Mouse (Mus musculus): ENCODE results near the gene 9630041A04Rik. TPM values are rescaled to one million over a fixed set of nuclear protein-coding genes. Genes with fewer than 3 reads are reported as not detected.

The 9630041A04Rik gene
- total RNA-seq, 1 experiment = not detected

DNA sequence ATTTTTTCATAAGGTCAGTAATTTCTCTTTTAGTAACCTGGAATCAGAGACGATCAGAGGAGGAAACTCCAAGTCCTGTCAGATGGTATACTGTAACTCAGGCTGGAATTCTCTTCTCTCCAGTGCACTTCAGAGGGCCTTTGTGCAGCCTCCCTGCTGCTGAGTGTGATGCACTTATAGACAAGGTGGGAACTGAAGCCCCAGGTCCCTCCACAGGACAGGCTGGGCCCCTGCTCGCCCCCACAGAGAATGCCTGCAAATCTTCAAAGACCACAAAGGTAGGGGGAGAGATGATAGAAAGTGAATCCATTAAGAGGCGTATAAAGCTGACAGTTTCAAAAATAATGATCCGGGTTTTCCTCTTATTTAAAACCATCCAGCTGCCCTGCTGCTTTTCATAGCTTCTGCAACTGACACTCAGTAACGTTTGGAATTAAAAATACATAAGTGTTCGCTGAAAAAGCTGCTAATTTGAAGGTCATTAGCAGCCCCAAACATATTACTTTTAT lies 46.2 kb downstream of the 9630041A04Rik start:
- H3K9ac ChIP-seq (ENCODE audit: insufficient read depth, low read depth, low read length, poor library complexity, severe bottlenecking) = no peak overlapping the region
- no peak overlapping the region for H3K27ac ChIP-seq (ENCODE audit: insufficient read depth, low read depth, low read length, poor library complexity, severe bottlenecking)
- no peak overlapping the region for H3K4me3 ChIP-seq (ENCODE audit: insufficient read depth in 1 of 2, low read depth in 1 of 2, low read length in 2 of 2, poor library complexity in 1 of 2, severe bottlenecking in 1 of 2)
- in situ Hi-C loops (cut with MboI; ENCODE audit: low sequenced_read_pairs in 2 of 2, unreplicated experiment in 2 of 2) = no loop called here
- H3K36me3 ChIP-seq (ENCODE audit: control insufficient read depth, insufficient read depth, low read length, poor library complexity, severe bottlenecking) = no peaks in the 10 kb centered on the region
- no peaks in the 10 kb centered on the region for H3K4me1 ChIP-seq (ENCODE audit: control insufficient read depth in 2 of 2, insufficient read depth in 2 of 2, low read length in 2 of 2, poor library complexity in 1 of 2)
- TF ChIP-seq CHD2 (IDR thresholded peaks at IDR 0.05; ENCODE audit: low read depth, low read length) (no peak), MAFK (IDR thresholded peaks at IDR 0.05; ENCODE audit: insufficient read depth, low read depth, low read length) (no peak), HCFC1 (IDR thresholded peaks at IDR 0.05; ENCODE audit: borderline replicate concordance, insufficient read depth, low read length) (no peak), ZC3H11A (IDR thresholded peaks at IDR 0.05; ENCODE audit: borderline replicate concordance, low read depth, low read length) (no peak), ZNF384 (IDR thresholded peaks at IDR 0.05; ENCODE audit: low read depth, low read length) (no peak)
- DNase-seq (ENCODE audit: low read depth, low spot score) = no peak
- no peaks in the 10 kb centered on the region for H3K9me3 ChIP-seq (ENCODE audit: control insufficient read depth, insufficient read depth, low read depth, low read length)

DNA sequence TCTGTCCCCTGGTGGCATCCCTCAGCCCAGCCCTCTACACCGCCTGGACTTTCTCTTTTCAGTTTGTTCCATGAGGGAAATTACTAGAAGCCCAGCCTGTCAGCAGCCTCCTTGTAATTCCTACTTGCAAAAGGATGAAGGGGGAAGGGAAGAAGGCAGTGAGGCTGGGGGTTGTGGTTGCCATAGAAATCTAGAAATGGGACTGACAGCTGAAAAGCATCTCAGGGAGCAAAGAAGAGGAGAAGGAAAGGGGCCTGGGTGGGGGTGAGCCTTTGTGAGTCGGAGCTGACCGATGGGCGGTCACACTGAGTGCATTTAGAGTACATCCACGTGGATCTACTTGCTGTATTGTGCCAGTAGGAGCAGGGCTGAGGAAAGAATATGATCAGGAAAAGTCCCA lies 47.2 kb downstream of the 9630041A04Rik start:
- no peaks in the 10 kb centered on the region for H3K36me3 ChIP-seq (ENCODE audit: control insufficient read depth, insufficient read depth, low read length, poor library complexity, severe bottlenecking)
- no peak overlapping the region for H3K9ac ChIP-seq (ENCODE audit: insufficient read depth, low read depth, low read length, poor library complexity, severe bottlenecking)
- H3K4me1 ChIP-seq (ENCODE audit: control insufficient read depth in 2 of 2, insufficient read depth in 2 of 2, low read length in 2 of 2, poor library complexity in 1 of 2) = no peaks in the 10 kb centered on the region
- H3K27ac ChIP-seq (ENCODE audit: insufficient read depth, low read depth, low read length, poor library complexity, severe bottlenecking) = no peak overlapping the region
- in situ Hi-C loops (cut with MboI; ENCODE audit: low sequenced_read_pairs in 2 of 2, unreplicated experiment in 2 of 2) = no loop called here
- H3K9me3 ChIP-seq (ENCODE audit: control insufficient read depth, insufficient read depth, low read depth, low read length) = no peaks in the 10 kb centered on the region
- no peak for DNase-seq (ENCODE audit: low read depth, low spot score)
- H3K4me3 ChIP-seq (ENCODE audit: insufficient read depth in 1 of 2, low read depth in 1 of 2, low read length in 2 of 2, poor library complexity in 1 of 2, severe bottlenecking in 1 of 2) = no peak overlapping the region
- no peak for TF ChIP-seq ZNF384 (IDR thresholded peaks at IDR 0.05; ENCODE audit: low read depth, low read length)

DNA sequence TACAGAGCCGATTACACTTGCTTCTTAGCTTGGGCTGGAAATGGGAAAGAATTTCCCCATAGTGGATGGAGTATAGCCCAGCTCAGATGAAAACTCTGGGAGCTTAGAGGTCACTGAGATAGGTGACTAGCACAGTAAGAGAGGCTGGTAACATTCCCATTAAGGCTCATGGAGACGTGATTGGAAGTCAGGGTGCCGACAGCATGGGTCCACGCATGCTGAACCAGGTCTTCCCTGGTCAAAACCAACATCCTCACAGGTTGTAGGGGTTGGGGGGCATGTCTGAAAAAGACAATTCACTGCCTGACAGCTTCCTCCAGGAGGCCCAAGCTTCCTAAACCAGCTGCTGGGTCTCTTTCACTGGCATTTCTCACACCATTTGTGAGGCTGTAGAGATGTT lies 47.9 kb downstream of the 9630041A04Rik start:
- Histone ChIP-seq H3K27ac (ENCODE audit: insufficient read depth, low read depth, low read length, poor library complexity, severe bottlenecking) (no peak overlapping the region), H3K9ac (ENCODE audit: insufficient read depth, low read depth, low read length, poor library complexity, severe bottlenecking) (no peak overlapping the region), H3K4me3 (ENCODE audit: insufficient read depth in 1 of 2, low read depth in 1 of 2, low read length in 2 of 2, poor library complexity in 1 of 2, severe bottlenecking in 1 of 2) (no peak overlapping the region), H3K9me3 (ENCODE audit: control insufficient read depth, insufficient read depth, low read depth, low read length) (no peaks in the 10 kb centered on the region), H3K4me1 (ENCODE audit: control insufficient read depth in 2 of 2, insufficient read depth in 2 of 2, low read length in 2 of 2, poor library complexity in 1 of 2) (no peaks in the 10 kb centered on the region), H3K36me3 (ENCODE audit: control insufficient read depth, insufficient read depth, low read length, poor library complexity, severe bottlenecking) (no peaks in the 10 kb centered on the region)
- in situ Hi-C loops (cut with MboI; ENCODE audit: low sequenced_read_pairs in 2 of 2, unreplicated experiment in 2 of 2) = no loop called here
- TF ChIP-seq CHD2 (IDR thresholded peaks at IDR 0.05; ENCODE audit: low read depth, low read length) = no peak
- no peak for TF ChIP-seq MAFK (IDR thresholded peaks at IDR 0.05; ENCODE audit: insufficient read depth, low read depth, low read length)
- TF ChIP-seq ZNF384 (IDR thresholded peaks at IDR 0.05; ENCODE audit: low read depth, low read length) = no peak
- no peak for TF ChIP-seq HCFC1 (IDR thresholded peaks at IDR 0.05; ENCODE audit: borderline replicate concordance, insufficient read depth, low read length)
- TF ChIP-seq ZC3H11A (IDR thresholded peaks at IDR 0.05; ENCODE audit: borderline replicate concordance, low read depth, low read length) = no peak
- DNase-seq (ENCODE audit: low read depth, low spot score) = no peak

DNA sequence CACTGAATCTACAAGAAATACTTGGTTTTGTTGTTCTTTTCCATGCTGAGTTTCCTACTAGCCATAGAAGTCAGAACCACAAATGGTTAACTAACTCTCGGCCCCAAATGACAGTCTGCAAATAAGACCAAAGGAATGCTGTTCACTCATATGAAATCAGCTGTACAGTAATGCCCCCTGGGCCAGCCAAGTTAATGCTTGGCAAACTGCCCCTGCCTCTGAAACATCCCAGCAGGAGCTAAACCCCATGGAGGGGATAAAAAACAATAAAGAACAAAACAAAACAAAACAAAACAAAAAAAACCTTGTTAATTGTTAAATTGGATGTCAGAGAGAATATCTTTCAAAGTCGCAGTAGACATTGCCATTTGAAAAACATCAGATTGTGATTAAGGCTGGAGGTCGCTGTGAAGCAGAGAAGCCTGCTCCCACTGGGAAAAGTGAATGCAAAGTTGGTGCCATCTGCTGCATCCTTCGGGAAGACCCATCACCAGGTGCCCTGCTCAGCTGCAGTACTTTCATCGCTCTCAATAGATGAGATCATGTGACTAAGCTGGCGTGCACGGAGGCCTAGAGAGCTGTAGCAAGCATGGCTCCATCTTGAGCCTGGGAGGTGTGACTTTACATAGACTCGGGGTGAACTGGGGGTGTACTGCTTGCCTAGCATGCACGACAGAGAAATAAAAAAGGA lies 49.7 kb downstream of the 9630041A04Rik start:
- no peak overlapping the region for H3K9ac ChIP-seq (ENCODE audit: insufficient read depth, low read depth, low read length, poor library complexity, severe bottlenecking)
- in situ Hi-C loops (cut with MboI; ENCODE audit: low sequenced_read_pairs in 2 of 2, unreplicated experiment in 2 of 2) = no loop called here
- no peaks in the 10 kb centered on the region for H3K36me3 ChIP-seq (ENCODE audit: control insufficient read depth, insufficient read depth, low read length, poor library complexity, severe bottlenecking)
- H3K4me1 ChIP-seq (ENCODE audit: control insufficient read depth in 2 of 2, insufficient read depth in 2 of 2, low read length in 2 of 2, poor library complexity in 1 of 2) = no peaks in the 10 kb centered on the region
- DNase-seq (ENCODE audit: low read depth, low spot score) = no peak
- H3K27ac ChIP-seq (ENCODE audit: insufficient read depth, low read depth, low read length, poor library complexity, severe bottlenecking) = no peak overlapping the region
- TF ChIP-seq MAFK (IDR thresholded peaks at IDR 0.05; ENCODE audit: insufficient read depth, low read depth, low read length) = no peak
- no peak for TF ChIP-seq ZC3H11A (IDR thresholded peaks at IDR 0.05; ENCODE audit: borderline replicate concordance, low read depth, low read length)
- no peaks in the 10 kb centered on the region for H3K9me3 ChIP-seq (ENCODE audit: control insufficient read depth, insufficient read depth, low read depth, low read length)
- no peak overlapping the region for H3K4me3 ChIP-seq (ENCODE audit: insufficient read depth in 1 of 2, low read depth in 1 of 2, low read length in 2 of 2, poor library complexity in 1 of 2, severe bottlenecking in 1 of 2)

DNA sequence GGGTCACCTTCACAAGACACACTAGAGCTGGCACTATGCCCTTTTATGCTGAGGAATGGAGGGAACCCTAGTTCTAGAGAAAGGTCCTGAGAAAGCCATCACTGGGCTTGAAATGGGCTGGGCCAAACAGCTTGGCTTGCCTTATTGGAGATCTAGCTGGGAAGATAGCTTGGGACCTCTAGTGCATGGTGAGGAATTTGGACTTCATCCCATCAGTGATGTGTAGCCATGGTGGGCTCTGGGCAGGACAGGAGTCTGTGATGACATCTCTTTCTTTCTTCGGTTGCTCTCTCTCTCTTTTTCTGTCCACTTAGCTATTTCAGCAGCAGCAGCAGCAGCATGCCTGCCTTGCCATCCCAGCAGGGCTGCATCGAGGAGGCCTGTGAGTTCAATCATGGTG lies 53.4 kb downstream of the 9630041A04Rik start:
- no peak for TF ChIP-seq ZNF384 (IDR thresholded peaks at IDR 0.05; ENCODE audit: low read depth, low read length)
- no peak for TF ChIP-seq ZC3H11A (IDR thresholded peaks at IDR 0.05; ENCODE audit: borderline replicate concordance, low read depth, low read length)
- TF ChIP-seq HCFC1 (IDR thresholded peaks at IDR 0.05; ENCODE audit: borderline replicate concordance, insufficient read depth, low read length) = no peak
- no peak for TF ChIP-seq MAFK (IDR thresholded peaks at IDR 0.05; ENCODE audit: insufficient read depth, low read depth, low read length)
- no peak for TF ChIP-seq CHD2 (IDR thresholded peaks at IDR 0.05; ENCODE audit: low read depth, low read length)
- no peak for DNase-seq (ENCODE audit: low read depth, low spot score)
- in situ Hi-C loops (cut with MboI; ENCODE audit: low sequenced_read_pairs in 2 of 2, unreplicated experiment in 2 of 2) = no loop called here
- Histone ChIP-seq H3K9me3 (ENCODE audit: control insufficient read depth, insufficient read depth, low read depth, low read length) (no peaks in the 10 kb centered on the region), H3K27ac (ENCODE audit: insufficient read depth, low read depth, low read length, poor library complexity, severe bottlenecking) (no peak overlapping the region), H3K36me3 (ENCODE audit: control insufficient read depth, insufficient read depth, low read length, poor library complexity, severe bottlenecking) (no peaks in the 10 kb centered on the region), H3K9ac (ENCODE audit: insufficient read depth, low read depth, low read length, poor library complexity, severe bottlenecking) (no peak overlapping the region), H3K4me3 (ENCODE audit: insufficient read depth in 1 of 2, low read depth in 1 of 2, low read length in 2 of 2, poor library complexity in 1 of 2, severe bottlenecking in 1 of 2) (no peak overlapping the region), H3K4me1 (ENCODE audit: control insufficient read depth in 2 of 2, insufficient read depth in 2 of 2, low read length in 2 of 2, poor library complexity in 1 of 2) (no peaks in the 10 kb centered on the region)
